In the genomic region with DNA sequence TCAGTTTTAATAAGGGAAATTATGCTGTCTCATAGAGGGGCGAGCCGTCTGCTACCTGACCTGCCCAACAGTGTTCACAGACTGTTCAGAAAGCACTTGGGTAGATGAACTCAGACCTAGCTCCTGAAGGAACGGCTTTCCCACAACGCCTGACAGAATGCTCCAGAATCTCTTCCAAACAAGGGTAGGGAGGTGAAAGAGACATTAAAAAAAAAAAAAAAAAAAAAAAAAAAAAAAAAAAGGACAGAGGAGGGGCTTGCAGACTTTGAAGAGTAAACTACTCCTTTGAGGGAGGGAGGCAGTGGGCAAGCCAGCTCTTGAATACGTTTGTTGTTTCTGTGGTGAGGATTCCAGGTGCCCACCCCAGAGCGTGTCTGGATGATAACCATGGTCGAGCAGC, we compare ENCODE assay signal across 11 mouse cellular contexts.
DNase-seq lines count a peak whose midpoint lies in the region; ATAC-seq and TF ChIP-seq lines count a peak whose summit lies in the region.
"Had no signal": no experiment of that assay in that cellular context is flagged by ENCODE, and none has a peak within 500 bp of the region (broad histone marks: within the 10 kb centered on the region; RNA-seq: fewer than 3 reads in every experiment).

No protein-coding gene starts in this region.

- TF ChIP-seq POLR2A in kidney, adult 2 months (IDR thresholded peaks at IDR 0.05; ENCODE audit: low read depth, low read length) = no peak
- TF ChIP-seq POLR2A in testis, adult 2 months (IDR thresholded peaks at IDR 0.05; ENCODE audit: control insufficient read depth, low read depth, low read length) = no peak

- H3K9ac ChIP-seq in intestine, embryonic 16.5 days (ENCODE audit: low read depth, low read length) = no peak overlapping the region
- H3K9ac ChIP-seq in stomach, postnatal 0 days (ENCODE audit: low read length) = no peak overlapping the region
- no peak overlapping the region for H3K9ac ChIP-seq in midbrain, embryonic 14.5 days (replicated peaks; ENCODE audit: low read length)
- H3K9ac ChIP-seq: liver, embryonic 14.5 days; midbrain, embryonic 15.5 days had no signal

- no peaks in the 10 kb centered on the region for H3K27me3 ChIP-seq in kidney, adult 2 months (replicated peaks; ENCODE audit: control insufficient read depth, insufficient read depth, low read length)
- H3K27me3 ChIP-seq in testis, adult 2 months (ENCODE audit: control insufficient read depth, insufficient read depth, low read length) = no peaks in the 10 kb centered on the region
- no peaks in the 10 kb centered on the region for H3K27me3 ChIP-seq in intestine, embryonic 16.5 days (replicated peaks; ENCODE audit: control insufficient read depth, insufficient read depth, low read length)
- no peaks in the 10 kb centered on the region for H3K27me3 ChIP-seq in stomach, postnatal 0 days (ENCODE audit: control insufficient read depth, insufficient read depth, low read length)
- peaks cover 51% of the 10 kb centered on the region for H3K27me3 ChIP-seq in midbrain, embryonic 14.5 days (ENCODE audit: control insufficient read depth, insufficient read depth, low read length)

- peak overlapping the region; percentile 33; the same call in 1 of the 2 replicates for H3K27ac ChIP-seq in kidney, adult 2 months (ENCODE audit: insufficient read depth, low read depth, low read length)
- H3K27ac ChIP-seq in testis, adult 2 months (ENCODE audit: control insufficient read depth, insufficient read depth, low read depth, low read length) = peak overlapping the region; percentile 75
- H3K27ac ChIP-seq in intestine, embryonic 16.5 days (ENCODE audit: low read length) = peak overlapping the region; percentile 72
- H3K27ac ChIP-seq in stomach, postnatal 0 days (replicated peaks) = peak overlapping the region; percentile 74
- H3K27ac ChIP-seq in midbrain, embryonic 14.5 days (replicated peaks; ENCODE audit: low read depth, low read length) = no peak overlapping the region
- H3K27ac ChIP-seq: liver, embryonic 14.5 days; midbrain, embryonic 15.5 days had no signal

- no peak overlapping the region for H3K4me2 ChIP-seq in intestine, embryonic 16.5 days (ENCODE audit: low read depth, low read length)
- H3K4me2 ChIP-seq in stomach, postnatal 0 days (replicated peaks; ENCODE audit: low read depth) = no peak overlapping the region
- H3K4me2 ChIP-seq in midbrain, embryonic 14.5 days (ENCODE audit: low read length) = no peak overlapping the region
- H3K4me2 ChIP-seq: midbrain, embryonic 15.5 days had no signal

- no peak for TF ChIP-seq EP300 in stomach, postnatal 0 days (optimal IDR thresholded peaks at IDR 0.05)

- 76% methylated on average over 7 of the region's 7 CpGs for WGBS in kidney, adult 2 months
- 66% methylated on average over 7 of the region's 7 CpGs for WGBS in intestine, embryonic 16.5 days
- 52% methylated on average over 7 of the region's 7 CpGs for WGBS in stomach, postnatal 0 days
- 63% methylated on average over 7 of the region's 7 CpGs for WGBS in midbrain, embryonic 14.5 days

- H3K4me1 ChIP-seq in kidney, adult 2 months (ENCODE audit: control insufficient read depth, insufficient read depth, low read length) = peaks cover 22% of the 10 kb centered on the region
- H3K4me1 ChIP-seq in testis, adult 2 months (ENCODE audit: control insufficient read depth, insufficient read depth, low read length) = peaks cover 17% of the 10 kb centered on the region
- peaks cover 30% of the 10 kb centered on the region for H3K4me1 ChIP-seq in intestine, embryonic 16.5 days (ENCODE audit: control insufficient read depth, insufficient read depth, low read length)
- peaks cover 10% of the 10 kb centered on the region for H3K4me1 ChIP-seq in stomach, postnatal 0 days (replicated peaks; ENCODE audit: control insufficient read depth, insufficient read depth)
- no peaks in the 10 kb centered on the region for H3K4me1 ChIP-seq in midbrain, embryonic 14.5 days (ENCODE audit: control insufficient read depth, insufficient read depth, low read length)

- TF ChIP-seq CTCF in kidney, adult 2 months (conservative IDR thresholded peaks at IDR 0.05; ENCODE audit: insufficient read depth, insufficient read length, low read depth, low read length) = no peak
- no peak for TF ChIP-seq CTCF in testis, adult 2 months (IDR thresholded peaks at IDR 0.05; ENCODE audit: control insufficient read depth, insufficient read depth, insufficient replicate concordance, low read depth, low read length)
- TF ChIP-seq CTCF in stomach, postnatal 0 days (IDR thresholded peaks at IDR 0.05; ENCODE audit: low read depth) = no peak

- H3K4me3 ChIP-seq in kidney, adult 2 months (ENCODE audit: insufficient read depth, low read depth, low read length) = no peak overlapping the region
- peak overlapping the region; percentile 79 for H3K4me3 ChIP-seq in testis, adult 2 months (ENCODE audit: control insufficient read depth, low read depth, low read length)
- no peak overlapping the region for H3K4me3 ChIP-seq in intestine, embryonic 16.5 days (ENCODE audit: low read length)
- no peak overlapping the region for H3K4me3 ChIP-seq in stomach, postnatal 0 days (ENCODE audit: low read depth, low read length)
- no peak overlapping the region for H3K4me3 ChIP-seq in midbrain, embryonic 14.5 days (replicated peaks; ENCODE audit: low read depth, low read length)
- H3K4me3 ChIP-seq: midbrain, embryonic 15.5 days had no signal

- ATAC-seq in intestine, embryonic 16.5 days = no peak
- no peak for ATAC-seq in stomach, postnatal 0 days (ENCODE audit: low FRiP score, low TSS enrichment)
- ATAC-seq in midbrain, embryonic 14.5 days (ENCODE audit: low FRiP score, low TSS enrichment) = no peak
- ATAC-seq: activated CD4-positive, CD25-positive, alpha-beta regulatory T cell, adult 4 months had no signal

- no peaks in the 10 kb centered on the region for H3K36me3 ChIP-seq in kidney, adult 2 months (ENCODE audit: control insufficient read depth, insufficient read depth, low read length)
- no peaks in the 10 kb centered on the region for H3K36me3 ChIP-seq in testis, adult 2 months (ENCODE audit: control insufficient read depth, insufficient read depth, low read length)
- no peaks in the 10 kb centered on the region for H3K36me3 ChIP-seq in intestine, embryonic 16.5 days (ENCODE audit: control insufficient read depth, insufficient read depth, low read length)
- H3K36me3 ChIP-seq in stomach, postnatal 0 days (ENCODE audit: control insufficient read depth, insufficient read depth, low read length) = no peaks in the 10 kb centered on the region
- no peaks in the 10 kb centered on the region for H3K36me3 ChIP-seq in midbrain, embryonic 14.5 days (ENCODE audit: control insufficient read depth, insufficient read depth, low read length)
- H3K36me3 ChIP-seq: midbrain, embryonic 15.5 days had no signal

- no peak for DNase-seq in kidney, adult 2 months
- no peak for DNase-seq in kidney, adult 11 months
- DNase-seq in testis, postnatal 10 days (ENCODE audit: low spot score) = no peak
- no peak for DNase-seq in stomach, postnatal 0 days (ENCODE audit: low spot score)
- no peak for DNase-seq in midbrain, embryonic 14.5 days
- DNase-seq in spleen, postnatal 14 days (ENCODE audit: low spot score in 2 of 2) = no peak

- no peaks in the 10 kb centered on the region for H3K9me3 ChIP-seq in intestine, embryonic 16.5 days (ENCODE audit: control insufficient read depth, low read length)
- H3K9me3 ChIP-seq in stomach, postnatal 0 days (ENCODE audit: control insufficient read depth, low read length) = no peaks in the 10 kb centered on the region
- no peaks in the 10 kb centered on the region for H3K9me3 ChIP-seq in midbrain, embryonic 14.5 days (ENCODE audit: control insufficient read depth, low read length)
- H3K9me3 ChIP-seq: midbrain, embryonic 15.5 days had no signal
